Mouse (Mus musculus) liver, embryonic 14.5 days (tissue): Measurements from ENCODE around the gene Rps11. TPM values are rescaled to one million over a fixed set of nuclear protein-coding genes. Genes with fewer than 3 reads are reported as not detected.
"Not testable (repeated sequence)": the region's sequence is repeated elsewhere in the genome, so short reads cannot be mapped to it uniquely, and the experiment has no call there.

Experiments used
- ATAC-seq: fragments of 200-750 bp; cut with Nextera tagmentation; 2 replicates; pipeline ENCODE4 v1.8.0; 2017; ENCODE audit warnings: moderate number of reproducible peaks, mild to moderate bottlenecking, moderate library complexity; ENCODE audit not compliant: insufficient read depth
- DNase-seq, 3 experiments: peaks; one replicate each; pipeline ENCODE4 v3.0.0-alpha.2; 2012 to 2013; ENCODE audit warnings: low read depth in 3 of 3, low spot score in 3 of 3
- H3K27ac ChIP-seq: fragments of 300-500 bp; sonication (generic); 2 replicates; pipeline ENCODE4 v1.5.1; 2014; ENCODE audit warnings: moderate library complexity, mild to moderate bottlenecking, control low read depth, inconsistent platforms
- H3K27me3 ChIP-seq: fragments of 300-500 bp; sonication (generic); 2 replicates; pipeline ENCODE4 v1.6.1; 2014; ENCODE audit warnings: mild to moderate bottlenecking, low read length, moderate library complexity; ENCODE audit not compliant: control insufficient read depth, insufficient read depth
- H3K36me3 ChIP-seq: fragments of 300-500 bp; sonication (generic); replicated peaks from 2 replicates; pipeline ENCODE4 v1.6.1; 2014; ENCODE audit warnings: low read depth; ENCODE audit not compliant: control insufficient read depth, insufficient read depth
- H3K4me1 ChIP-seq, 2 experiments: fragments of 200-500 bp in 1 of 2; fragments of 300-500 bp in 1 of 2; sonication (generic) in 1 of 2; replicated peaks; 2 replicates each; pipeline ENCODE4 v1.6.1; 2012 to 2014; ENCODE audit warnings: antibody characterized with exemption in 1 of 2, inconsistent platforms in 1 of 2, low read length in 1 of 2; ENCODE audit not compliant: control insufficient read depth in 2 of 2, insufficient read depth in 2 of 2
- H3K4me2 ChIP-seq: fragments of 300-500 bp; sonication (generic); 2 replicates; pipeline ENCODE4 v1.6.1; 2014; ENCODE audit warnings: low read depth, mild to moderate bottlenecking, control low read depth, moderate library complexity
- H3K4me3 ChIP-seq, 2 experiments: fragments of 200-500 bp in 1 of 2; fragments of 300-500 bp in 1 of 2; sonication (generic) in 1 of 2; 2 replicates each; pipeline ENCODE4 v1.5.1; 2012 to 2014; ENCODE audit warnings: low read depth in 2 of 2, low read length in 2 of 2, mild to moderate bottlenecking in 2 of 2, control low read depth in 1 of 2, inconsistent platforms in 1 of 2, moderate library complexity in 1 of 2; ENCODE audit not compliant: insufficient read depth in 1 of 2
- H3K9ac ChIP-seq: fragments of 300-500 bp; sonication (generic); replicated peaks from 2 replicates; pipeline ENCODE4 v1.6.1; 2014; ENCODE audit warnings: mild to moderate bottlenecking, control low read depth, moderate library complexity
- H3K9me3 ChIP-seq: fragments of 300-500 bp; sonication (generic); 2 replicates; pipeline ENCODE4 v1.6.1; 2016; ENCODE audit warnings: low read length, mixed read lengths; ENCODE audit not compliant: control insufficient read depth
- CTCF ChIP-seq: IDR thresholded peaks from 2 replicates; pipeline ENCODE4 v1.5.1; 2016; ENCODE audit warnings: antibody characterized with exemption, low read depth, control low read depth
- EP300 ChIP-seq: IDR thresholded peaks from 2 replicates; pipeline ENCODE4 v1.6.1; 2016; ENCODE audit warnings: antibody characterized with exemption, low read depth
- WGBS: fragments of 180-500 bp; shearing (Covaris S2); extraction: QIAGEN DNeasy Blood & Tissue Kit; methylation state at CpG from one replicate; pipeline ENCODE4 v1.1.7; 2014; ENCODE audit not compliant: insufficient replicate concordance; 5-methylcytosine and 5-hydroxymethylcytosine counted together
- polyA plus RNA-seq, 2 experiments: library from polyadenylated mRNA; depleted of rRNA in 1 of 2; stranded (reverse) in 1 of 2; unstranded in 1 of 2; fragments of >200 nt; fragmentation: Nextera tagmentation in 1 of 2; extraction: Ambion mirVana in 1 of 2; gene quantifications; 2 replicates each; pipeline versions ENCODE4 v1.2.1 to v1.2.3; 2012 to 2014

The Rps11 gene
- polyA plus RNA-seq, 2 experiments = 366 to 989 TPM

DNA sequence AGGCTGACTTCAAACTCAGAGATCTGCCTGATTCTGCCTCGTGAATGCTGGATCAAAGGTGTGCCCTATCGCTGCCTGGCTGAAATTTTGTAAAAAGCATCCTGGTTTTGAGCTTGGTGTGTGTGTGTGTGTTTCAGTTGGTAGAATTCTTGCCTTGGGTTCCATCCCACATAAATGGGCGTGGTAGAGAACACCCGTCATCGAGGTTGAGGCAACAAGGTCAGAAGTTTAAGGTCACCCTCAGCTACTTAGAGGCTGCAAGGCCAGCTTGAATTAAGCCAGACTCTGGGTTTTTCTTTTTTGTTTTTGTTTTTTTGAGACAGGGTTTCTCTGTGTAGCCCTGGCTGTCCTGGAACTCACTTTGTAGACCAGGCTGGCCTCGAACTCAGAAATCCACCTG is 5.9 kb downstream of the Rps11 start:
- ATAC-seq = no peak
- 56% methylated on average over 6 of the region's 6 CpGs for WGBS
- Histone ChIP-seq H3K4me1 (peaks cover 11 to 17% of the 10 kb centered on the region in 2 experiments), H3K4me2 (no peak overlapping the region), H3K9ac (no peak overlapping the region), H3K27me3 (no peaks in the 10 kb centered on the region), H3K27ac (no peak overlapping the region), H3K36me3 (peaks cover 30% of the 10 kb centered on the region), H3K9me3 (no peaks in the 10 kb centered on the region), H3K4me3 (no peak overlapping the region)
- DNase-seq = no peak
- no peak for TF ChIP-seq CTCF
- TF ChIP-seq EP300 = no peak

DNA sequence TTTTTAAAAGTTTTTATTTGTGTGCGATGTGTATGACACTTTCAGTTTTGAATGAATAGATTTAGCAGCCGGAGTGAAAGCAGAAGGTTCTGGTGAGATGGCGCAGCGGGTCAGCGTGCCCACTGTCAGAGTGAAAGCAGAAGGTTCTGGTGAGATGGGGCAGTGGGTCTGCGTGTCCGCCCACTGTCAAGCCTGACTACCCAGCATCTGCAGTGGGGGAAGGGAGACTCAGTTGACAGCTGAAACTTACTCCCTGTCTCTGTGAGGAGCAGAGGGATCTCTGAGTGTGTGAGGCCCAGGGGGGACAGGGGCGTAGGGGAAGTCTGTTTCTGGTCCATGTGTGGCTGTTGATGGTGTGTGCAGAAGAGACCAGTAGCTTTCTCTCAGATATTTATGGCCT is 6.7 kb downstream of the Rps11 start:
- TF ChIP-seq CTCF = no peak
- no peak for TF ChIP-seq EP300
- Histone ChIP-seq H3K27ac (no peak overlapping the region), H3K4me1 (peaks cover 7 to 19% of the 10 kb centered on the region in 2 experiments), H3K36me3 (peaks cover 25% of the 10 kb centered on the region), H3K27me3 (no peaks in the 10 kb centered on the region), H3K9ac (no peak overlapping the region), H3K4me3 (no peak overlapping the region), H3K4me2 (no peak overlapping the region), H3K9me3 (no peaks in the 10 kb centered on the region)
- 65% methylated on average over 8 of the region's 8 CpGs for WGBS
- ATAC-seq (no peak), DNase-seq (no peak)

DNA sequence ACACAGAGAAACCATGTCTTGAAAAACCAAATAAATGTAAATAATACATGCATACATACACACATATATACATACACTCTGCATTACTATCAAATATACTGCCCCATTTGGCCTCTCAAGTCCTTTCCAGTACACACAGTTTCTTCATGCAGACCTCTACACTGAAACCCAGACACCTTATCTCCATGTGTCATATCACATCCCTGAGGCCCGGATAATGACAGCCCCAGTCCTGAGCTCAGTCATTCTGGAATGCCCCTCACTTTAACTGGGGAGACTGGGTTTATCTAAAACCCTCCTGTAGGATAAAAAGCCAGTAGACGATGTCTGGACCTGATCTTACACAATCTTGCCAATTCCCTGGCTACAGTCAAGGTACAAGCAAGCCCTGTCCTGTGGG is 10.8 kb downstream of the Rps11 start:
- TF ChIP-seq CTCF (no peak), EP300 (no peak)
- H3K4me2 ChIP-seq = no peak overlapping the region
- H3K27me3 ChIP-seq = no peaks in the 10 kb centered on the region
- 9% methylated on average over 2 of the region's 2 CpGs for WGBS
- no peak for DNase-seq
- H3K4me1 ChIP-seq = peaks cover 7 to 18% of the 10 kb centered on the region in 2 experiments
- H3K27ac ChIP-seq = no peak overlapping the region
- H3K9me3 ChIP-seq = no peaks in the 10 kb centered on the region
- no peak overlapping the region for H3K9ac ChIP-seq
- peak; percentile 57; the same call in 1 of the 2 replicates for ATAC-seq
- H3K4me3 ChIP-seq = no peak overlapping the region
- no peaks in the 10 kb centered on the region for H3K36me3 ChIP-seq

DNA sequence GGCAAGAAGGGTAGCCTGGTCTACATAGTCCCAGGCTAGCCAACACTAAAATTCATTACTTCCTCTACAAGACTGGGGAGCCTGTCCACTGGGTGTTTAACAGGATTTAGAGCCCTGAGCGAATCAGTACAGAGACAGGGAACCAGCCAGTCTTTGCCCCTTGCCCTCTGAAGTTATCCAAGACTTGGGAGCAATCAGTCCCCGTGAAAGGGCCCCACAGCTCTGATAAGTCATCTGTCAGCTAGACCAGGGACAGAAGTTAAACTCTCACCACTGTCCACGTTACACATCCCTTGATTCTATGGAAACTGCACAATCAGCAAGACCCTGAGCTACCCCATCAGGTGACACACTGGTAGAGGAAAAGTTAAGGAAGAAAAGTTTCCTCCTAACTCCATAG is 11.7 kb downstream of the Rps11 start:
- Histone ChIP-seq H3K9me3 (no peaks in the 10 kb centered on the region), H3K4me2 (no peak overlapping the region), H3K27ac (no peak overlapping the region), H3K36me3 (no peaks in the 10 kb centered on the region), H3K9ac (no peak overlapping the region), H3K4me3 (no peak overlapping the region), H3K27me3 (no peaks in the 10 kb centered on the region), H3K4me1 (peaks cover 7 to 18% of the 10 kb centered on the region in 2 experiments)
- ATAC-seq (no peak), DNase-seq (no peak)
- TF ChIP-seq CTCF (no peak), EP300 (no peak)
- WGBS = 28% methylated on average over 3 of the region's 3 CpGs

DNA sequence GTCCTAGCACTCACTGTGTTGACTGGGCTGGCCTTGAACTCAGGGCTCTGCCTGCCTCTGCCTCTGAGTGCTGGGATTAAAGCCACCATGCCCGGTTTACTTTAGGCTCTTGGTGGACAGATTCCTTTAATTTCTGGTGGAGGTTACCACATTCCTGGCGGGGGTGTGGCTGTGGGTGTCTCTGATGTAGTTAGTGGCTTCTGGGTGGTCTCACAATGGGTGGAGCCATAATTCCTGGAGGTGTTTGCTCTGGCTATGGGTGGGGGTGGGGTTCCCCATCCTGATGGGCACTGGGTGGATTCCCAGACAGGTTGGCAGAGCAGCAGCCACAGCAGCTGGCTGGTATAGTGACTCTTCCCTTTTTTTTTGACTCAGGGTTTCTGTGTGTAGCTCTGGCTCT is 12.3 kb downstream of the Rps11 start:
- 62% methylated on average over 2 of the region's 2 CpGs for WGBS
- Histone ChIP-seq H3K27me3 (no peaks in the 10 kb centered on the region), H3K9me3 (no peaks in the 10 kb centered on the region), H3K9ac (no peak overlapping the region), H3K4me2 (no peak overlapping the region), H3K27ac (no peak overlapping the region), H3K4me1 (peaks cover 7 to 18% of the 10 kb centered on the region in 2 experiments), H3K4me3 (no peak overlapping the region), H3K36me3 (no peaks in the 10 kb centered on the region)
- ATAC-seq (no peak), DNase-seq (no peak)
- no peak for TF ChIP-seq CTCF
- no peak for TF ChIP-seq EP300

DNA sequence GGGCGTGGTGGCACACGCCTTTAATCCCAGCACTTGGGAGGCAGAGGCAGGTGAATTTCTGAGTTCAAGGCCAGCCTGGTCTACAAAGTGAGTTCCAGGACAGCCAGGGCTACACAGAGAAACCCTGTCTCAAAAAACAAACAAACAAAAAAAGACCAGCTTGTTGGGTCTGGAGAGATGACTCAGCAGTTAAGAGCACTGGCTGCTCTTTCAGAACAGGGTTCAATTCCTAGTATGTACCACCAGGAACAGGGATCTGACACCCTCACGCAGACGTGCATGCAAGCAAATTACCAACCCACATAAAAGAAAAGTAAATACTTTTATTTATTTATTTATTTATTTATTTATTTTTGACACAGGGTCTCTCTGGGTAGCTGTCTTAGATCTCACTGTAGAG is 14.2 kb downstream of the Rps11 start:
- not testable (repeated sequence) for H3K9me3 ChIP-seq, H3K4me3 ChIP-seq, H3K27me3 ChIP-seq, H3K4me2 ChIP-seq, H3K27ac ChIP-seq, DNase-seq, ATAC-seq, H3K36me3 ChIP-seq, H3K9ac ChIP-seq
- peaks cover 7 to 18% of the 10 kb centered on the region in 2 experiments for H3K4me1 ChIP-seq
- 70% methylated on average over 4 of the region's 4 CpGs for WGBS
